Mouse (Mus musculus): ENCODE results near the gene Mecom. TPM values are rescaled to one million over a fixed set of nuclear protein-coding genes. Genes with fewer than 3 reads are reported as not detected.

Gene Mecom
- total and polyA plus RNA-seq, 2 experiments from 2014 or later, result 2.6 to 5.1 TPM

DNA sequence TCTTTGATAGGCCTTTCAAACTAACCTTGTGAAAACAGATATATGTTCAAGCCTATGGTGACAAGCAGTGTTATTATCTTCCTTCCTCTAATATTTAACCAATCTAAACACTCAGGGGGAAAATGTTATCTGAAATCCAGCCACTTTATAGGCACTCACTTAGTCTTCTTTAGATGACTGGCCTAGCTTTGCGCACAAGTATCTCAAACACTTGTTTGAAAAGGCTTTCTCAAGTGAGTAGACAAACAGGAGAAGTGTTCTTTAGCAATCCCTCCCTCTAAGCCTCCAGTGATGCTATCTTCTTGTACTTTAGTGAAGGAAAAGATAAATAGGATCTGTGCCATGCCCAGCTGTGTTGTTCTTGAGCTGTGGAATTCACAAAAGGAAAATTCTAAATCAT, 412.7 kb downstream of the Mecom start:
- no peak overlapping the region for H3K27ac ChIP-seq (ENCODE audit: low read depth, low read length)
- WGBS, result 93% methylated on average over 1 of the region's 1 CpGs
- H3K4me2 ChIP-seq (ENCODE audit: low read depth, low read length, poor library complexity, severe bottlenecking), result no peak overlapping the region
- H3K27me3 ChIP-seq (ENCODE audit: insufficient read depth, low read length), result no peaks in the 10 kb centered on the region
- ATAC-seq (ENCODE audit: low FRiP score) (no peak), DNase-seq (ENCODE audit: low spot score) (no peak)
- no peaks in the 10 kb centered on the region for H3K36me3 ChIP-seq (ENCODE audit: insufficient read depth, low read length)
- no peak for TF ChIP-seq CTCF (IDR thresholded peaks at IDR 0.05)
- no peak overlapping the region for H3K4me3 ChIP-seq (ENCODE audit: low read depth, low read length)
- H3K9ac ChIP-seq (replicated peaks; ENCODE audit: low read length, poor library complexity, severe bottlenecking), result no peak overlapping the region
- no peaks in the 10 kb centered on the region for H3K4me1 ChIP-seq (ENCODE audit: insufficient read depth, low read length)
- no peaks in the 10 kb centered on the region for H3K9me3 ChIP-seq (ENCODE audit: low read length)

- 82% methylated on average over 3 of the region's 3 CpGs for WGBS
- Histone ChIP-seq H3K4me2 (ENCODE audit: low read depth, low read length, poor library complexity, severe bottlenecking) (no peak overlapping the region), H3K9me3 (ENCODE audit: low read length) (no peaks in the 10 kb centered on the region), H3K4me3 (ENCODE audit: low read depth, low read length) (no peak overlapping the region), H3K27me3 (ENCODE audit: insufficient read depth, low read length) (no peaks in the 10 kb centered on the region), H3K9ac (replicated peaks; ENCODE audit: low read length, poor library complexity, severe bottlenecking) (no peak overlapping the region), H3K27ac (ENCODE audit: low read depth, low read length) (no peak overlapping the region), H3K4me1 (ENCODE audit: insufficient read depth, low read length) (no peaks in the 10 kb centered on the region), H3K36me3 (ENCODE audit: insufficient read depth, low read length) (no peaks in the 10 kb centered on the region)
- TF ChIP-seq CTCF (IDR thresholded peaks at IDR 0.05), result no peak
- DNase-seq (ENCODE audit: low spot score) (peak; percentile 26), ATAC-seq (ENCODE audit: low FRiP score) (no peak)
Observed at GRCm38 (mm10) chr3:30132981-30133380, 414.8 kb downstream of the Mecom start.

DNA sequence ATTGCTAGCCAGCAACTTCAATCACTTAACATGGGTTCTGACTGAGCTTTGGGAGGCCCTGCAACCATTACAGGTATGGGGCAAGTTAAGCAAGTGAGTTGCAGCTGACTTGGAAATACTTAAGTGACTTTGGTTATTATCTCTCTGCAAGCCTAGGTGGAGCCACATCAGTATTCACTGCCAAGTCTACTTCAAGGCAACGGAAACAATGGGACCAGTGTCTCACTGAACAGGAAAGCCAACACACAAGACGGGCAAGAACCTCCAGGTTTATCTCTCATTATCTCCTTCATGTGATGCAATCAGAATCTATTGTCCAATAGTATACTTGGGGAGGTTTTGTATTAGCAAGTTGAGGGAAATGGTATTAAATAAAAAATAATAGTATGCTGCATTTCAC, 415.4 kb downstream of the Mecom start:
- WGBS, result 81% methylated on average over 2 of the region's 2 CpGs
- TF ChIP-seq CTCF (IDR thresholded peaks at IDR 0.05), result no peak
- no peak overlapping the region for H3K9ac ChIP-seq (replicated peaks; ENCODE audit: low read length, poor library complexity, severe bottlenecking)

GRCm38 (mm10) chr3:30130495-30130894, 417.3 kb downstream of the Mecom start:
- 64% methylated on average over 4 of the region's 4 CpGs for WGBS
- no peak for ATAC-seq (ENCODE audit: low FRiP score)
- no peak for TF ChIP-seq CTCF (IDR thresholded peaks at IDR 0.05)

More for the DNA sequence above, 415.4 kb downstream of the Mecom start:
- Histone ChIP-seq H3K27me3 (ENCODE audit: insufficient read depth, low read length) (no peaks in the 10 kb centered on the region), H3K4me1 (ENCODE audit: insufficient read depth, low read length) (no peaks in the 10 kb centered on the region), H3K36me3 (ENCODE audit: insufficient read depth, low read length) (no peaks in the 10 kb centered on the region), H3K27ac (ENCODE audit: low read depth, low read length) (no peak overlapping the region), H3K4me2 (ENCODE audit: low read depth, low read length, poor library complexity, severe bottlenecking) (no peak overlapping the region), H3K4me3 (ENCODE audit: low read depth, low read length) (no peak overlapping the region), H3K9me3 (ENCODE audit: low read length) (no peaks in the 10 kb centered on the region)
- DNase-seq (ENCODE audit: low spot score) (no peak), ATAC-seq (ENCODE audit: low FRiP score) (no peak)

DNA sequence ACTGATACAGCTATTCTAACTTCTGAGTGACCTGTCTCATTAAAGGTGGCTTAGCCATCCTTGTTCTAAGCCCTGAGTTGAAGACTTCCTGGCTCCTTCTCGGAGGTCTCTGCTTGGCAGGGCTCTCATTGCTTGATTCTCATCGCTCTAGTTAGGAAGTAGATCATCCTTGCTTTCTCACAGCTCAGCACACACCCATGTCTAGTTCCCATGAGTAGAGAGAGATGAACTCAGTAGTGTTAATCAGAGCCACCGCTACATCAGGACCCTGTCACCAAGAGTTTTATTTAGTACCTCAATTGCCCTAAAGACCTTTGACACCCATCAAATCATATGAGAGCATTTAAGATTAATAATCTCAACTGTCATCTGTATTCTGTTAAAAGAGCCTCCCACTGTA, 425.2 kb downstream of the Mecom start:
- Histone ChIP-seq H3K27me3 (ENCODE audit: insufficient read depth, low read length) (no peaks in the 10 kb centered on the region), H3K36me3 (ENCODE audit: insufficient read depth, low read length) (no peaks in the 10 kb centered on the region), H3K27ac (ENCODE audit: low read depth, low read length) (no peak overlapping the region), H3K4me1 (ENCODE audit: insufficient read depth, low read length) (no peaks in the 10 kb centered on the region), H3K9me3 (ENCODE audit: low read length) (no peaks in the 10 kb centered on the region), H3K4me3 (ENCODE audit: low read depth, low read length) (no peak overlapping the region), H3K9ac (replicated peaks; ENCODE audit: low read length, poor library complexity, severe bottlenecking) (no peak overlapping the region), H3K4me2 (ENCODE audit: low read depth, low read length, poor library complexity, severe bottlenecking) (no peak overlapping the region)
- DNase-seq (ENCODE audit: low spot score) (no peak), ATAC-seq (ENCODE audit: low FRiP score) (no peak)
- 87% methylated on average over 3 of the region's 3 CpGs for whole genome bisulfite sequencing
- no peak for TF ChIP-seq CTCF (IDR thresholded peaks at IDR 0.05)

More at GRCm38 (mm10) chr3:30130495-30130894, 417.3 kb downstream of the Mecom start:
- Histone ChIP-seq H3K9me3 (ENCODE audit: low read length) (no peaks in the 10 kb centered on the region), H3K27me3 (ENCODE audit: insufficient read depth, low read length) (no peaks in the 10 kb centered on the region), H3K4me3 (ENCODE audit: low read depth, low read length) (no peak overlapping the region), H3K4me2 (ENCODE audit: low read depth, low read length, poor library complexity, severe bottlenecking) (no peak overlapping the region), H3K4me1 (ENCODE audit: insufficient read depth, low read length) (no peaks in the 10 kb centered on the region), H3K27ac (ENCODE audit: low read depth, low read length) (no peak overlapping the region), H3K36me3 (ENCODE audit: insufficient read depth, low read length) (no peaks in the 10 kb centered on the region), H3K9ac (replicated peaks; ENCODE audit: low read length, poor library complexity, severe bottlenecking) (no peak overlapping the region)
- peak; percentile 40 for DNase-seq (ENCODE audit: low spot score)

DNA sequence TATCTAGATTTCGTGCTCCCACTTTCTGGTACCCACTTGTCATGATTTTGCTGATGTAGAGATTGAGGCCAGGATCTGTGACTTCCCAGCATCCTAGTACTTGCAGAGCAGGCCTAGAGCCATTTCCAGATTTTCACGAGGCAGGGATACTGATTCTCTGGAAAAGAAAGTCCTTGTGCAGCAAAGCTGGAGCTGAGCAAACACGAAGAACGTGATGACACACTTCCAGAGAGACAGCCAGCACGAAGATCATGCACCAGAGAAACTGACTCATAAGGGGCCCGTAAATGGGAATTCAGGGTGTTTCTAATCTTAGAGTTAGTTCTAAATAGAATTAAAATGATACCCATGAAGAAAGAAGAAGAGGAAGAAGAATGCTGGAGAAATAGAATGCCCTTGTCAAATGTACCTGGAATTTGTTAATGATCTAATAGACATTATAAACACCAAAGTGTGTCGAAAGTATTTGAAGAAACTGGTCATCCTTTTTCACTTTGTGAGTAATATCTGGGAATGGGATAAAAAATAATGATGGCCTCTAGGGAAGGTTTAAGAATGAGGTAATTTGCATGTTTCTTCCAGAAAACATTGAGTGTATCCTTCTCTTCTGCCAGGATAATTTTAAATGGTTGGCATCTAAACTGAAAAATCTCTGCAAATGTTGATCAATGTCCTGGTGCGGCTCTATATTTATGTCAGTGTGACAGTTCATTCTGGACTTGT, 426.9 kb downstream of the Mecom start:
- no peaks in the 10 kb centered on the region for H3K9me3 ChIP-seq (ENCODE audit: low read length)
- 90% methylated on average over 8 of the region's 8 CpGs for WGBS
- H3K4me3 ChIP-seq (ENCODE audit: low read depth, low read length), result no peak overlapping the region
- no peaks in the 10 kb centered on the region for H3K27me3 ChIP-seq (ENCODE audit: insufficient read depth, low read length)
- DNase-seq (ENCODE audit: low spot score) (no peak), ATAC-seq (ENCODE audit: low FRiP score) (no peak)
- no peak for TF ChIP-seq CTCF (IDR thresholded peaks at IDR 0.05)
- no peaks in the 10 kb centered on the region for H3K4me1 ChIP-seq (ENCODE audit: insufficient read depth, low read length)
- no peaks in the 10 kb centered on the region for H3K36me3 ChIP-seq (ENCODE audit: insufficient read depth, low read length)
- no peak overlapping the region for H3K4me2 ChIP-seq (ENCODE audit: low read depth, low read length, poor library complexity, severe bottlenecking)
- no peak overlapping the region for H3K27ac ChIP-seq (ENCODE audit: low read depth, low read length)
- H3K9ac ChIP-seq (replicated peaks; ENCODE audit: low read length, poor library complexity, severe bottlenecking), result no peak overlapping the region

Data from midbrain, postnatal 0 days (tissue).